Mouse (Mus musculus): ENCODE results near the gene BC034090. TPM values are rescaled to one million over a fixed set of nuclear protein-coding genes. Genes with fewer than 3 reads are reported as not detected.

Gene BC034090
- polyA plus RNA-seq, 1 experiment: 92.2 TPM

GRCm38 (mm10) chr1:155199522-155199921 is 44.7 kb downstream of the BC034090 start:
- H3K4me1 ChIP-seq (ENCODE audit: control insufficient read depth, insufficient read depth, low read length): peaks cover 35% of the 10 kb centered on the region
- no peaks in the 10 kb centered on the region for H3K36me3 ChIP-seq (ENCODE audit: control insufficient read depth, insufficient read depth, low read length)
- WGBS: 67% methylated on average over 6 of the region's 6 CpGs
- no peak overlapping the region for H3K27ac ChIP-seq (ENCODE audit: insufficient read depth, low read depth, low read length)
- TF ChIP-seq POLR2A (IDR thresholded peaks at IDR 0.05; ENCODE audit: low read depth, low read length): no peak
- no peak for TF ChIP-seq CTCF (conservative IDR thresholded peaks at IDR 0.05; ENCODE audit: insufficient read depth, insufficient read length, low read depth, low read length)
- no peak overlapping the region for H3K4me3 ChIP-seq (ENCODE audit: insufficient read depth, low read depth, low read length)
- DNase-seq: no peak
- H3K27me3 ChIP-seq (replicated peaks; ENCODE audit: control insufficient read depth, insufficient read depth, low read length): no peaks in the 10 kb centered on the region

GRCm38 (mm10) chr1:155196691-155197090 is 47.6 kb downstream of the BC034090 start:
- H3K27me3 ChIP-seq (replicated peaks; ENCODE audit: control insufficient read depth, insufficient read depth, low read length): no peaks in the 10 kb centered on the region
- H3K4me1 ChIP-seq (ENCODE audit: control insufficient read depth, insufficient read depth, low read length): peaks cover 18% of the 10 kb centered on the region
- no peak overlapping the region for H3K27ac ChIP-seq (ENCODE audit: insufficient read depth, low read depth, low read length)
- no peaks in the 10 kb centered on the region for H3K36me3 ChIP-seq (ENCODE audit: control insufficient read depth, insufficient read depth, low read length)
- WGBS: 84% methylated on average over 4 of the region's 4 CpGs
- no peak overlapping the region for H3K4me3 ChIP-seq (ENCODE audit: insufficient read depth, low read depth, low read length)
- TF ChIP-seq POLR2A (IDR thresholded peaks at IDR 0.05; ENCODE audit: low read depth, low read length) (no peak), CTCF (conservative IDR thresholded peaks at IDR 0.05; ENCODE audit: insufficient read depth, insufficient read length, low read depth, low read length) (no peak)
- no peak for DNase-seq

GRCm38 (mm10) chr1:155192805-155193368 is 51.4 kb downstream of the BC034090 start:
- DNase-seq: no peak
- H3K4me1 ChIP-seq (ENCODE audit: control insufficient read depth, insufficient read depth, low read length): no peaks in the 10 kb centered on the region
- TF ChIP-seq CTCF (conservative IDR thresholded peaks at IDR 0.05; ENCODE audit: insufficient read depth, insufficient read length, low read depth, low read length) (no peak), POLR2A (IDR thresholded peaks at IDR 0.05; ENCODE audit: low read depth, low read length) (no peak)
- no peaks in the 10 kb centered on the region; the same call in none of the 2 replicates for H3K36me3 ChIP-seq (ENCODE audit: control insufficient read depth, insufficient read depth, low read length)
- no peaks in the 10 kb centered on the region for H3K27me3 ChIP-seq (replicated peaks; ENCODE audit: control insufficient read depth, insufficient read depth, low read length)
- H3K27ac ChIP-seq (ENCODE audit: insufficient read depth, low read depth, low read length): no peak overlapping the region
- H3K4me3 ChIP-seq (ENCODE audit: insufficient read depth, low read depth, low read length): no peak overlapping the region
- WGBS: 70% methylated on average over 15 of the region's 15 CpGs

GRCm38 (mm10) chr1:155191671-155192070 is 52.6 kb downstream of the BC034090 start:
- H3K4me1 ChIP-seq (ENCODE audit: control insufficient read depth, insufficient read depth, low read length): no peaks in the 10 kb centered on the region
- TF ChIP-seq CTCF (conservative IDR thresholded peaks at IDR 0.05; ENCODE audit: insufficient read depth, insufficient read length, low read depth, low read length) (no peak), POLR2A (IDR thresholded peaks at IDR 0.05; ENCODE audit: low read depth, low read length) (no peak)
- no peak overlapping the region for H3K27ac ChIP-seq (ENCODE audit: insufficient read depth, low read depth, low read length)
- no peak for DNase-seq
- 67% methylated on average over 2 of the region's 2 CpGs for WGBS
- peaks cover 2% of the 10 kb centered on the region for H3K36me3 ChIP-seq (ENCODE audit: control insufficient read depth, insufficient read depth, low read length)
- H3K27me3 ChIP-seq (replicated peaks; ENCODE audit: control insufficient read depth, insufficient read depth, low read length): no peaks in the 10 kb centered on the region
- no peak overlapping the region for H3K4me3 ChIP-seq (ENCODE audit: insufficient read depth, low read depth, low read length)

GRCm38 (mm10) chr1:155191219-155191618 is 53.0 kb downstream of the BC034090 start:
- Histone ChIP-seq H3K4me3 (ENCODE audit: insufficient read depth, low read depth, low read length) (no peak overlapping the region), H3K27ac (ENCODE audit: insufficient read depth, low read depth, low read length) (no peak overlapping the region), H3K4me1 (ENCODE audit: control insufficient read depth, insufficient read depth, low read length) (no peaks in the 10 kb centered on the region), H3K27me3 (replicated peaks; ENCODE audit: control insufficient read depth, insufficient read depth, low read length) (no peaks in the 10 kb centered on the region), H3K36me3 (ENCODE audit: control insufficient read depth, insufficient read depth, low read length) (peaks cover 2% of the 10 kb centered on the region)
- TF ChIP-seq CTCF (conservative IDR thresholded peaks at IDR 0.05; ENCODE audit: insufficient read depth, insufficient read length, low read depth, low read length): no peak
- DNase-seq: no peak
- whole genome bisulfite sequencing: 84% methylated on average over 8 of the region's 8 CpGs

GRCm38 (mm10) chr1:155188656-155189055 is 55.6 kb downstream of the BC034090 start:
- peaks cover 2% of the 10 kb centered on the region for H3K36me3 ChIP-seq (ENCODE audit: control insufficient read depth, insufficient read depth, low read length)
- 96% methylated on average over 4 of the region's 4 CpGs for WGBS

GRCm38 (mm10) chr1:155184191-155184590 is 60.1 kb downstream of the BC034090 start:
- no peak overlapping the region for H3K4me3 ChIP-seq (ENCODE audit: insufficient read depth, low read depth, low read length)
- 84% methylated on average over 3 of the region's 3 CpGs for WGBS
- H3K27me3 ChIP-seq (replicated peaks; ENCODE audit: control insufficient read depth, insufficient read depth, low read length): no peaks in the 10 kb centered on the region
- H3K27ac ChIP-seq (ENCODE audit: insufficient read depth, low read depth, low read length): no peak overlapping the region
- peaks cover 2% of the 10 kb centered on the region for H3K36me3 ChIP-seq (ENCODE audit: control insufficient read depth, insufficient read depth, low read length)
- TF ChIP-seq CTCF (conservative IDR thresholded peaks at IDR 0.05; ENCODE audit: insufficient read depth, insufficient read length, low read depth, low read length) (no peak), POLR2A (IDR thresholded peaks at IDR 0.05; ENCODE audit: low read depth, low read length) (no peak)
- no peaks in the 10 kb centered on the region for H3K4me1 ChIP-seq (ENCODE audit: control insufficient read depth, insufficient read depth, low read length)
- DNase-seq: no peak

More at GRCm38 (mm10) chr1:155188656-155189055, 55.6 kb downstream of the BC034090 start:
- H3K4me1 ChIP-seq (ENCODE audit: control insufficient read depth, insufficient read depth, low read length): no peaks in the 10 kb centered on the region
- no peak overlapping the region for H3K4me3 ChIP-seq (ENCODE audit: insufficient read depth, low read depth, low read length)
- DNase-seq: no peak
- TF ChIP-seq CTCF (conservative IDR thresholded peaks at IDR 0.05; ENCODE audit: insufficient read depth, insufficient read length, low read depth, low read length) (no peak), POLR2A (IDR thresholded peaks at IDR 0.05; ENCODE audit: low read depth, low read length) (no peak)
- H3K27ac ChIP-seq (ENCODE audit: insufficient read depth, low read depth, low read length): no peak overlapping the region
- no peaks in the 10 kb centered on the region for H3K27me3 ChIP-seq (replicated peaks; ENCODE audit: control insufficient read depth, insufficient read depth, low read length)
